Mouse (Mus musculus) lung, postnatal 4 days (tissue): ENCODE measurements around the gene Asap2.
A peak's percentile ranks its signal among the peaks of the same experiment; 100 is the strongest.
"Not testable (repeated sequence)": the region's sequence is repeated elsewhere in the genome, so short reads cannot be mapped to it uniquely, and the experiment has no call there.

Experiments
- DNase-seq, 2 experiments: peaks; one replicate each; pipeline ENCODE4 v3.0.0; 2021

The Asap2 gene

DNA sequence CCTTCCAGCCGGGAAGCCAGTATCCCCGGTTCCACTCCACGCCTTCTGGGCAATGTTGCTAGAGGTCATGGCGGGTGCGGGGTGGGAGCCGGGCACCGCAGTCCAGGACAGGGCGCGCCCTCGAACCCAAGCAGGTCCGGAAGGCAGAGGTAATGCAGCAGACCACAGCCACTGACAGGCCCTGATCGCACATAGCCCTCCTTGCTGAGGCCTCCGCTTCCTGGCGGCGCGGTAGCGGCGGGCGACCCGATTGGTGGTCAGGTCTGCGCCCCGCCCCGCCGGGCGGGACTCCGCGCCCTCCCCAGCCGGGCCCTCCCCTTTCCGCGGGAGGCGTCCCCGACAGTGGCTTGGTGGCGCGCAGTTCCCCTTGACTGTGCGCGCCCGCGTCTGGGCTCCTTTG lies at the start of gene Asap2:
TSS of gene Asap2 (plus strand) at position 328 of the 400 bp plus-strand sequence.
- peak; percentile 65 to 83 for DNase-seq

DNA sequence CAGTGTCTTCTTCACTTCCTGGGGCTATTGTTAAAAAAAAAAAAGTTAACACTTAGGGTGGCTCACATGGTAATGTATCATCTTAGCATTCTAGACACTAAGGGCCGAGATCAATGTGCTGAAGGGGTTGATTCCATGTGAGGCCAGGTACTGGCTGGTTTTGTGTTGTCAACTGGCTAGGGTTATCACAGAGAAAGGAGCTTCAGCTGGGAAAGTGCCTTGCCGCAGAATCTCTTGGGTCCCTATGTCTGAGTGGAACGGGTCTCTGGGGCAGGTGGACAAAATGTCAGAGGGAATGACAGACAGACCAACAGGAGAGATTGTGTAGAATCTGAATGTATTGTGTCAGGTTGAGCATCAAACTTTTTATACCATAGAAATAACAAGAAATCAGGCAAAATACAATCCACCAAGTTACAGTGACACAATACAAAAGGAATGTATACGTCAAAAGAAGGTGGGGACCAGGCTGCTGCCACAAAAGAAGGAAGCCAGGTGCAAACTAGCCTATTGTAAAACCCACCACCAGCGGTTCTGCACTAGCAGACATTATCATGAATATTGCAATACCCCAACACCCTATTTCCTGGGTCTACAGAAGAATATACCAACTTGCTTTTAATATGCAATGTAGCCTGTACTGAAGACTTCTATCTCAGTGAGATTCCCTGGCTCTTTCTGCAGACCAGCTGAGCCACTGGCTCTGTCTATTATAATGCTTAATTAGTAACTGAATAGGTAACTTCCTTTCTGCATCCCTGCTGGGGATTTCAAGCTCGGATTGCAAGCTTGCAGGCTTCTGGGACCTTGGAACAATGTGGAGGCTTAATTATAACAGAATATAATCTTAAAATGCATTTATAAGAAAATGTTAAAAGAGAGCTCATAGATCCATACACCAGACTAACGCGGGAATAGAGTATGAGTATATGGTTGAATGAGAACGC lies 42.9 kb upstream of the Asap2 start:
- DNase-seq = not testable (repeated sequence)

DNA sequence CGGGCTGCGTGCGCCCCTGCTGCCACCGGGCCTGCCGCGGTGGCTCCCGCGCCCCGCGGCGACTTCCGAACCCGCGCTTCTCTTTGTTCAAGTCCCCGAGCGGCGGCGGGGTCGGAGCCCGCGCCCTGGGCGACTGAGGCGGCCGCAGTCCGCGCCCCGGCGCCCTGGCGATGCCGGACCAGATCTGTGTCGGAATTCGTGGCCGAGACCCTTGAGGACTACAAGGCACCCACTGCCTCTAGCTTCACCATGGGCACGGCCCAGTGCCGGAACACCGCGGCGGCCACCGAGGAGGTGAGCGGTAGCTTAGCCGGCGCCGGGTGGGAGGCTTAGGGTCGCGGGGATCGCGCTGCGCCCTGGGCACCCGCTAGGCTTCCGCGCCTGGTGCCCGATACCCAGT lies 320 bp downstream of the Asap2 start:
- peak in 1 of 2 experiments; percentile 23 for DNase-seq

DNA sequence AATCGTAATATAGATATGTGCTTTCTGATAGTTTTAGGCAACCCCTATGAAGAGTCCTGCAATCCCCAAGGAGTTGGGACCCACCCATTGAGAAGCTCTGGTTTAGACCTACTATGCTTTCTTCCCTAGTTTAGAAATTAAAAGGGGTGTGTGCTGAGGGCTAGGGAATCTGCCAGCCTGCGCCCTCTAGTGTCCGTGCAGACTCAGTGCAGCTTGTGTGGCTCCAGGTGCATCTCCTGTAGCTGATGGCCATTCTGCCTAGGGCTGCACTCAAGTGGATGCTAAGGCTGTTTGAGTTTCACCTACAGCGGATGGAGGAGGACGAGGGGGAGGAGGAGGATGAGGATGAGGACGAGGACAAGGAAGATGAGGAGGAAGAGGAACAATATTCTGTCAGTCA lies 40.6 kb downstream of the Asap2 start:
- DNase-seq = not testable (repeated sequence)

DNA sequence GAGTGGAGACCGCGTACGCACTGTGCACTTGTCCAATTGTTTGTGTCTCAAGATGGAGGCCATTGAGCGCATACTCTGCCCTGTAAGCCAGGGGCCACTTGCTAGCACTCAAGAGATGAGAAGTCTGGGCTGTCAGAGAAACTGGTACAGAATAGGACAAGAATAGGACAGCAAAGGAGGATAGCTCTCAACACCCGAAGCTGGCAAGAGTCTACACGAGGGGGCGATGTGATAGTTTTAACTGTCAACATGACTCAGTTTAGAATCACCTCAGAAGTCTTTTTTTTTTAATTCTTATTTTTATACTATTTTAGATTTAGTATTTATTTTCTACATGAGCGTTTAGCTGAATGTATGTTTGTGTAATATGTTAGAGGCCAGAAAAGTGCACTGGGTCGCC lies 56.5 kb downstream of the Asap2 start:
- not testable (repeated sequence) for DNase-seq

DNA sequence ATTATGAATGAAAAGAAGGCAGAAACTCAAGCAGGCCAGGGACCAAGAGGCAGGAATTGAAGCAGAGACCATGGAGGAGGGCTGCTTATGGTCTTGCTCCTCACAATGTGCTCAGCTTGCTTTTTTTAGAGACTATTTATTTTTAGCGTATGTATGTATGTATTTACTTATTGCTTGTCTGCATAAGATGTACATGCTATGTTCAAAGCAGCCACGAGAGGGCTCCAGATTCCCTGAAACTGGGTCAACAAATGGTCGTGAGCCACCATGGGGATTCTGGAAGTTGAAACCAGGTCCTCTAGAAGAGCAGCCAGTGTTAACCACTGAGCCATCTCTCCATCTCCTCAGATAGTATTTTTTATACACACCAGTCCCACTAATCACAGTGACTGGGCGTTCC lies 85.5 kb downstream of the Asap2 start:
- DNase-seq = peak; percentile 39 to 82

DNA sequence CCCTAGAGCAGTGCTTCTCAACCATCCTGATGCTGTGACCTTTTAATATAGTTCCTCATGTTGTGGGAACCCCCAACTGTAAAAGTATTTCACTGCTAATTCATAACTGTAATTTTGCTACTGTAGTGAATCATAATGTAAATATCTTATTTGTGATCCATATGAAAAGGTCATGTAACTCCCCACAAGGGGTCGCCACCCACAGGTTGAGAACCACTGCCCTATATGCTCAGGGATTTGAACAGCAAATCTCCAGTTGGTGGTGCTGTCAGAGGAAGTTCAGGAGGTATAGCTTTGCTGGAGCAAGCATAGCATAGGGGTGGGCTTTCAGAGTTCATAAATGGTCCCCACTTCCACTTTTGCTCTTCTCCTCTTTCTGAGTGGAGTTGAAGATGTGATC lies 99.9 kb downstream of the Asap2 start:
- peak in 1 of 2 experiments; percentile 7 for DNase-seq

DNA sequence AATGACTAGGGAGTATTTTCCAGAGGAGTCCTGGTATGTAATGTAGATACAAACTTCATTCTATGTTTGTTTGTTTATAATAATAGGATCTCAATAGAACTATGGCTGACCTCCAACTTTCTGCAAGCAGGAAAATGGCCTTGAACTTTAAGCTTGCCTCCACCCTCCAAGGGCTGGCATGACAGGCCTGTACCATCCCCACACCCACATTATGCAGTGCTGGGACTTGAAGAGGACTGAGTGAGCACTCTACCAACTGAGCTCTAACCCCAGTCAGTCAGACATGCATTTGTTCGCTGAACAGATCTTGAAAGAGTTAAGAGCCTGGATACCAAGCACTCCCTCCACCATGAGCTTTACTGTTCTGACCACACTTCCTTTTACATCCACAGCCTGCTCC lies 102.2 kb downstream of the Asap2 start:
- DNase-seq = not testable (repeated sequence)

DNA sequence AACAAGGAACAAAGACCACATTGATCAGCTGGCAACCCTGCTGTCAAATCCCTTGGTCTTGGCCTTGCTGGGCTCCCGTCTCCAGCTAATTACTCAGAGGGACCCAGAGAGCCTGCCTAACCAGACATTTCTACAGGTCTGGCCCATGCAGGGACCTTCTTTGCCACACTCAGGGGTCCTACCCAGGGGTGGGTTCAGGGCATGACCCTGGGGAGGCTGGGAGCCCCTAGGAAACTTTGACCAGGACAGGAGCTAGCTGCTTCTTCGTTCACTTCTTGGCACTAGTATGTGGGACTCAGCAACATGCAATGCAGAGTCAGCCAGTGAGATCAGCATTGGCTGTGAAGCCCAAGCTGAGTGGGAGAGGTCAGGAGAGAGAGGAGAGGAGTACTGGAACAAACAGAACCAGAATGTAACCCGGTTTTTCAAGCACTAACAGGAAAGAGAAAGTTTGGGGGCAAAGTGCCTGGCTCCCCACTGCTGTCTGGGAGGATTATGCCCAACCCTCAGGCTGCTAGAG lies 107.6 kb downstream of the Asap2 start:
- not testable (repeated sequence) for DNase-seq

DNA sequence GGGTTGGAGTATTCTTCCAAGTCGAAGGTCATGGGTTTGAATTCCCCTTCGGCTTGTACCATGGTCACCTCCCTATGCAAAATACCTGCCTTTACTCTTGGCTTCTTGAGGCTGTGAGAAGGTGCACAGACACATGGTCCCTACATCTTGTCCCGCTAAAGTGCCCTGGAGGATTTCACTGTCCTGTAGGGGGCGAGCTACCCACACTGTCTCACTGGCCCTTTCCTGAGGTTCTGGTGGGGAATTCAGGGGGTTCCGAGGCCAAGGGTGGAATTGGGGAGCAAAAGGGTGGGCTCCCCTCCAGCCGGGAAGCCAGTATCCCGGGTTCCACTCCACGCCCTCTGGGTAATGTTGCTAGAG lies 120.8 kb downstream of the Asap2 start:
- not testable (repeated sequence) for DNase-seq

DNA sequence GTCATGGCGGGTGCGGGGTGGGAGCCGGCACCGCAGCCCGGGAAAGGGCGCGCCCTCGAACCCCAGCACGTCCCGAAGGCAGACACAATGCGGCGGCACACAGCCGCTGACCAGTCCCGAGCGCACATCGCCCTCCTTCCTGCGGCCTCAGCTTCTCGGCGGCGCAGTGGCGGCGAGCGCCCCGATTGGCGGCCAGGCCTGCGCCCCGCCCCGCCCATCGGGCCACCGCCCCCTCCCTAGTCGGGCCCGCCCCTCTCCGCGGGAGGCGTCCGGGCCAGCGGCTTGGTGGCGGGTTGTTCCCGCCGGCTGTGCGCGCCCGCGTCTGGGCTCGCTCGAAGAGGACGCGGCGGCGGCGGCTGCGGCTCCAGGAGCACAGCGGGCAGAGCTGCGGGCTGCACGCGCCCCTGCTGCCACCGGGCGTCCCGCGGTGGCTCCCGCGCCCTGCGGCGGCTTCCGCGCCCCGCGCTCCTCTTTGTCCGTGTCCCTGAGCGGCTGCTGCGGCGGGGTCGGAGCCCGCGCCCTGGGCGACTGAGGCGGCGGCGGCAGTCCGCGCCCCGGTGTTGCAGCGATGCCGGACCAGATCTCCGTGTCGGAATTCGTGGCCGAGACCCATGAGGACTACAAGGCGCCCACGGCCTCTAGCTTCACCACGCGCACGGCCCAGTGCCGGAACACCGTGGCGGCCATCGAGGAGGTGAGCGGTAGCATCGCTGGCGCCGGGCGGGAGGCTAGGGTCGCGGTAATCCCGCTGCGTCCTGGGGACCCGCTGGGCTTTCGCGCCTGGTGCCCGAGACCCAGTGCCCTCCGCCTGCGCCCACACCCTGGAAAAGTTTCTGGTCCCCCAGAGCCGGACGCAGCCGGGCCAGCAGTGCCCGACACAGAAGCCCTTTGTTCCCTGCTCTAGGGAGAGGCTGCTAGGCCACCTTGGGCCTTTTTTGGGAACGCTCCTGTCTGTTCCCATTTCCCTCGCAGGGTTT lies 121.5 kb downstream of the Asap2 start:
- DNase-seq = peak; percentile 88 to 92

DNA sequence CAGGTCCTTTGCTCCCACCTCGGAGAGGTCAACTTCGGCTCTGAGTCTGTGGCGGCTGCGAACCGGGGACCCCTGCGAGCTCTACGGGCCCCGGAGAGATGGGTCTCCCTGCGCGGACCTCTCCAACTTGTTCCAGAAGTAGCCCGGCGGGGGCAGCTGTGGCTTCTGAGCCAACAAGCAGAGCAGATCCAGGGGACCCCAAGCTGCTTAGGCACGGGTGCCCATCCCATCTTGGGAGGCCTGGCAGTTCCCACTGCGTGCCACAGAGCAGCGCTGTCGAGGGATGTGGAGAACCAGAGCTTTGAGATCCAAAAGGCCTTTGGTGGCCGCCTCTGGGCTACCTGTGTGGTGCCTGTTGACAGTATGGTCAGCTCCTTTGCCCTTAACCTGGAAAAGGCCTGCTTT lies 122.2 kb downstream of the Asap2 start:
- DNase-seq = peak; percentile 81

DNA sequence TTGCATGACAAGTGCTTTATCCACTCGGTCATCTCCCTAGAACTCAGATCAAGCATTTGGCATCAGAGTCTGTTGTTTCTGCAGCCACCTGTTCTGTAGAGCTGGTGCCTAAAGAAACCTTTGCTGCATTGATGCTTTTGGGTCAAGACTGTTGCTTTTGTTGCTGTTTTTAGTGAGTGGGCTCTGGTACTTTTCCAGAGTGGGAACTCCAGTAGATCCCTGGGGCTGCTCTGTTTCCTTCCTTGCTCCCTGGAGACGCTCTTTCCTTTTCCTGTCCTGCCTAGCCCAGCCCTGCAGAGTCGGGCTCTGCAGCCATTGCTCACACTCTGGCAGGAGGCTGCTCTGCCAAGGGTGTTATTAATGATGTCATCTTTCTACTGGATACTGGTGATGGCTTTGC lies 129.2 kb downstream of the Asap2 start:
- DNase-seq = peak; percentile 41 to 63

DNA sequence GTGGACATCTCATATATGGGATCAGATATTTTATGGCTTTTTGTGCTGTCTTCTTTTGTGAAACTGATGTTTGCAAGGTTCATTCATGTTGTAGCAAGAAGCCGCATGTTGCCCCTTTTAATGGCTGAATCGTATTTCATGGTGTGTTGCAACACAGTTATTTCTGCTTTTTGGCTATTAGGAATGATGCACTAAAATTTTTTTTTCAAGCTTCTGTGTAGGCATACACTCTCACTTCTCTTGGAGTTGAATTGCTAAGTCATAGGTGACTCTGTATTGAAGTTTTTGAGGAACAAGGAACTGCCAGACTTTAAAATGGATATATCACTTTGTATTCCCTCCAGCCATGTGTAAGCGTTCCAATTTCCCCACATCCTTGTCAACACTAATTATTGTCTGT lies 132.6 kb downstream of the Asap2 start:
- no peak for DNase-seq

DNA sequence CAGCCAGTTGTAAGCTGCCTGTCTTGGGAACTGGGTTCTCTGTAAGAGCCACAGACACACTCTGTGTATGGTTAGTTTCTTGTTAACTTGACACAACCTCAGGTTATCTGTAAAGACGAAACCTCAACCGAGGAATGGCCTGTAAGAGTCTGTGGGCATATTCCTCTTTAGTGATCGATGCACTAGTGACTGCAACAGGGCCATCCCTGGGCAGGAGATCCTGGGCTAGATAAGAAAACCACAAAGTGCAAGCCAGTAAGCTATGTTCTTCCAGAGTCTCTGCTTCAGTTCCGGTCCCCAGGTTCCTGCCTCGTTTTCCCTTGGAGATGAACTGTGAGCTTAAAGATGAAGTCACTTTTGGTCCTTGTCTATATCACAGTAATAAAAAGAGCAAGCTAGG lies 133.4 kb downstream of the Asap2 start:
- DNase-seq = no peak

DNA sequence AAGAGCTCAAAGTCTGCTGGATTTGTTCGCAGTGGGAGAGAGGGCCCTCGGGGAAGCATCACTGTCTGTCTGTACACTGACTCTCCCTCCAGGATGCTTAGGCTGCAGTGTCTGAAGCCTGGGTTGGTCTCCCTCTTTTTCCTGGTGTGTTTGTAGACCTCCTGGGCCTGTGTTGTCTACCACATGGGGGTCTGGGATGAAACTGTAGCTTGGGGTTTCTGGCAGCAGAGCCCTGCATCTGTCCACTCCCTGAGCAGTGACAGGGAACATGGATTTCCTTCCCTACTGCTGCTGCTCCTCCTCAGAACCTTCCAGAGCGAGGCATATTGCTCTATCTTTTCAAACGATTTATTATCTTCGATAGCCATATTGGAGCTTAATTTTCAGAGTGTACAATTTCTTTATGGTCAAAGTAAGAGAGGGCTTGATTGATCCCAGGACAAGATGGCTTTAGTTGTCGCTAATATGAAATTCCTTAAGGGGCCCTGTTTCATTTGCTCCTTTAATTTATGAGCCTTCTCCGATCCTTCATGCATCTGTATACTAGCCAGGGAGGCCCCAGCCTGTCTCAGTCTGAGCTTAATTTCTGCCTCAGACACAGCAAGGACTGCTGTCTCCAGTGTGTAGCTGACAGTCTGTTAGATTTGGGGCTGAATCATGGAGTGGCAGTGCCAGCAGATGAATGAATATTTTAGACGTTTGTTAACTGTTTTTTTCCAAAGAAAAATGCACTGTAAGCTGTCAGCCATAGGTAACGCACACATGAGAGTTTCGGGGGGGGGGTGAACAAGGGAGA lies 135.6 kb downstream of the Asap2 start:
- no peak for DNase-seq

DNA sequence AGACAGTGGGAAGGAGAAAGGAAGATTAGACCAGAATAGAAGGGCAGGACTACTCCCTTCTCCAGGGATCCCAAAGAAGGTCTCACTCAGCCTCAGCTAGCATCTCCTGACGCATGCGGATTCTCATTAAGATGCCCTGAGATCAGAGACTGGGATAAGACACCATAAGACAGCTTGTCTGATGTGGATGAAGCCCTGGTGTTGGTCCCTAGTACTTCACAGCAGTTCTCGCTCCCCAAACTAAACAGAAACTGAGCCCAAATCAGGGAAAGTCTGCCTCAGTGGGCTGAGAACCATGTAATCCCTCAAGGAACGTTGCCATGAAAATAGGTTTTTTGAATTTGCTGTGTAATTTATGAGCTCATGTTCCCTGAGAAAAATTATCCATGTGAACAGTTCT lies 136.3 kb downstream of the Asap2 start:
- DNase-seq = no peak

DNA sequence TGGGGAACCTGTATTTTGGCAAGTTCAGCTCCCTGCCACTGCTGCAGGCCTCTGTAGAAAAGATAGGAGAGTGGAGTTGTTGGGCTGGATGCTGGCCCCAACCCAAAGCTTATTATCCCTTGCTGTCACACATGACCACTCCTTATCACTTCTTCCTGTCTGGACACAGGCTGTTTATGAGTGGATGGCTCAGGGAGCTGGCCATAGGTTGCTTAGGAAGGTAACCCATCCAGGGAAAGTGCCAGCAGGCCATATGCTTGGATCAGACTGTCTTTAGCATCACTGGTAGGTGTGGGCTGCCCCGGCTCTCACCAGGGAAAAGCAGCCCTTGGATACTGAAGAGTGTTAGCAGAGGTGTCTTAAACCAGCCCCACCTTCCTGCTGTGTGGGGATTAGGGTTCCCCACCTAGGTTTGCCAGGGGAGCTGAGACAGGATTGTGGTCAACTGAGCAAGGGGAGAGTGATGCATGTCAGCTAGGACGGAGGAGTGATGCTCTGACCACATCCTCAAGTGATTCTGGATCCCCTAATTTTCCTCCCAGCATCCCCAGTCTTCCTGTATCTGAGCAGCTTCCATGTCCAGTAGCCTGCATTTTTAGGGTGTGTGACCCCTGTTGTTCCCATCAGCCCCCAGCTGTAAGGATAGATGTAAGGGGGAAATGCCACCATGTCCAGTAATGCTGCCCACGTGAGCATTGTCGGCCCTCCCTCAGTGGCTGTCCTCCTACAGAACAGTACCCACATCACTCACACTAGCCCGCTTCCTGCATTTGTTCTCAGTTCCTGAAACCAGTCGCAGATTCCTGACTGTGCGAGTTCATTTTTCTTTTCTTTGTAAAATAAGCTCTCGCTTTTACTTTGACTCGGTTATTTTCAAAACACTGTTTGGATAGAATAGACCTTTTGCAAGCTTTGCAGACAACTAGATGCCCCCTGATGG lies 138.9 kb downstream of the Asap2 start:
- peak; percentile 28 to 45 for DNase-seq

DNA sequence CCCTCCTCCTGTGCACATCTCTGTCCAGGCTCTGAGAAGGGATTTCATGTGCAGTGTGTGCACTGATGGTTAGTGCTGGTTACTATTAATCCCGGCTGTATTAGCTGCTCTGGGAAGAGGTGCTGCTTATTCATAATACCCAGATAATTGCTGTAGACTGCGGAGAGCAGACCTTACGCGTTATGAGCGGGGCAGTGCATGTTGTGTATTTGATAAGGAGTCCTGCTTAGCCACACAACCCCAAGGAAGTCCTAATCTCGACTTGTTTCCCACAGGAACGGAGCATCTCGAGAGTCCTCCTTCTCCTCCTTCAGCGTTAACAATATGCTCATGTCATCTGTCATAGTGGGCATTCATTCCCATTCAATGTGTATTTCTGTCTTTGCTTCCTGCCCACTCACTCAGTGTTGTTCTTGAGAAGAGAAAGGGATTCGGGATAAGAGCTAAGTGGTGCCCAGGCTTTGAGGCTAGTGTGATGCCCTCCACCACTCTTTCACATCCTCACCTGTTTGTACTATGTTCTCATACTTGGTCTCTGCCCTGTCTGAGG lies 140.1 kb downstream of the Asap2 start:
- no peak for DNase-seq

DNA sequence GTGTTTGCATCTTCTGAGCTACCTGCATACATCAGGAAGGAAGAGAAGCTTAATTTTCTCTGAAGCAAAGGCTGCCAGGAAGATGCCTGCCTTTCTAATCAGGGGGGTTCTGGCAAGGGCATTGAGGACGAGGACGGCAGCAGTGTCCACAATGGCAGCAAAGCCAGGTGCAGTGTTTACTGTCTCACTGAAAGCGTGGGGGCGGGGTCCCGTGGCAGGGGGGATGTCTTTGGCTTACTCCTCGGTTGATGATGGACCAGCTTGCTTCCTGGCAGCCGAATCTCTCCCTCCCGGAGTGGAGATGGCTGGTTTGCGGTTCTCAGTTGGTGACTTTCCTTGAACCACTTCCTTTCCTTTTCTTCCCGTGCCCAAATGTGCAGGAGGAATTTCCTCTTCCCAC lies 142.3 kb downstream of the Asap2 start:
- no peak for DNase-seq

DNA sequence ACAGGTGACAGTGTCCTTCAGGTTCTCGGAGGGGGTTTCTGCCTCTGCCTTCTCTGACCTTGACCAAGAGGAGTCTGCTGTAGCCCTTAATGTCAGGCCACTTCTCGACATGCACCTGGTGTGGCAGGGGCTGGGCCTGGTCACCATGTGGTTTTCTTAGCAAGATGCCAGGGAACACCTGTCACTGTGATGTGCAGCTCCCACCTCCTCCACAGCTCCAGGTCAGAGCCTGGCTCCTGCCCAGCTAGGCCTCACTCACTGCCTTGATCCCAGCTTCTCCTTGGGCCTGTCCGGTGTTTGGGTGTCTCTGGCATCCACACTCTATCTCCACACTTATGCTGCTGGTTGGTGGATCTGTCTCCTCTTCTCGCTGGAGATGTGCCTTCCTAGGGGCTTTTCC lies 142.8 kb downstream of the Asap2 start:
- no peak for DNase-seq
